Mouse (Mus musculus): ENCODE measurements around the gene Gsdma3. TPM values are rescaled to one million over a fixed set of nuclear protein-coding genes. Genes with fewer than 3 reads are reported as not detected.

Gsdma3 gene
- not detected in 2 replicates for polyA plus RNA-seq (2012; ENCODE audit: low replicate concordance)

GRCm38 (mm10) chr11:98625611-98626410, at the start of gene Gsdma3, which contains the start of gene Gm12355:
Gsdma3 (plus strand) TSS chr11:98626360.
Gm12355 (minus strand) TSS chr11:98625661.

GRCm38 (mm10) chr11:98586892-98587563, 39.1 kb upstream of the Gsdma3 start, which contains the start of gene Ormdl3:
Ormdl3 (minus strand) TSS chr11:98587368.

GRCm38 (mm10) chr11:98597991-98598390, 28.2 kb upstream of the Gsdma3 start, which contains the start of gene Lrrc3c:
Lrrc3c (plus strand) TSS chr11:98598291.

GRCm38 (mm10) chr11:98646459-98646858, 20.3 kb downstream of the Gsdma3 start, which contains the start of gene Gsdma2:
Gsdma2 (plus strand) TSS chr11:98646759.

GRCm38 (mm10) chr11:98664091-98664490, 37.9 kb downstream of the Gsdma3 start, which contains the start of gene Gsdma:
Gsdma (plus strand) TSS chr11:98664351.

GRCm38 (mm10) chr11:98681786-98682745, 55.9 kb downstream of the Gsdma3 start, which contains the start of gene Psmd3:
Psmd3 (plus strand) TSS chr11:98682554.

Other genes starting within 250 kb of the Gsdma3 start
- gene Tcap, start 242.5 kb upstream of the Gsdma3 start, polyA plus RNA-seq (2012; ENCODE audit: low replicate concordance), result 0.20 and 0.59 TPM in 2 replicates
- not detected in 2 replicates for gene Pnmt, start 239.9 kb upstream of the Gsdma3 start, polyA plus RNA-seq (2012; ENCODE audit: low replicate concordance)
- gene Pgap3, start 225.9 kb upstream of the Gsdma3 start, polyA plus RNA-seq (2012; ENCODE audit: low replicate concordance), result 15.6 and 23.8 TPM in 2 replicates
- 2.3 and 2.6 TPM in 2 replicates for gene Erbb2, start 213.9 kb upstream of the Gsdma3 start, polyA plus RNA-seq (2012; ENCODE audit: low replicate concordance)
- 41.8 and 65.2 TPM in 2 replicates for gene Mien1, start 187.4 kb upstream of the Gsdma3 start, polyA plus RNA-seq (2012; ENCODE audit: low replicate concordance)
- gene Grb7, start 180.0 kb upstream of the Gsdma3 start, polyA plus RNA-seq (2012; ENCODE audit: low replicate concordance), result 2.9 and 3.1 TPM in 2 replicates
- gene Ikzf3, start 80.3 kb upstream of the Gsdma3 start, polyA plus RNA-seq (2012; ENCODE audit: low replicate concordance), result 71.3 and 78.4 TPM in 2 replicates
- 0.86 and 2.4 TPM in 2 replicates for gene Zpbp2, start 75.3 kb upstream of the Gsdma3 start, polyA plus RNA-seq (2012; ENCODE audit: low replicate concordance)
- gene Ormdl3, start 39.0 kb upstream of the Gsdma3 start, polyA plus RNA-seq (2012; ENCODE audit: low replicate concordance), result 33.4 and 47.2 TPM in 2 replicates
- not detected in 2 replicates for gene Lrrc3c, start 28.1 kb upstream of the Gsdma3 start, polyA plus RNA-seq (2012; ENCODE audit: low replicate concordance)
- gene Gm12355, start 699 bp upstream of the Gsdma3 start, polyA plus RNA-seq (2012; ENCODE audit: low replicate concordance), result not detected in 2 replicates
- not detected in 2 replicates for gene Gsdma2, start 20.4 kb downstream of the Gsdma3 start, polyA plus RNA-seq (2012; ENCODE audit: low replicate concordance)
- 0.04 TPM in 1 of 2 replicates, not detected in the other for gene Gsdma, start 38.0 kb downstream of the Gsdma3 start, polyA plus RNA-seq (2012; ENCODE audit: low replicate concordance)
- gene Psmd3, start 56.2 kb downstream of the Gsdma3 start, polyA plus RNA-seq (2012; ENCODE audit: low replicate concordance), result 81.9 and 109 TPM in 2 replicates
- gene Csf3, start 74.9 kb downstream of the Gsdma3 start, polyA plus RNA-seq (2012; ENCODE audit: low replicate concordance), result 0.15 TPM in 1 of 2 replicates, not detected in the other
- gene Med24, start 103.1 kb downstream of the Gsdma3 start, polyA plus RNA-seq (2012; ENCODE audit: low replicate concordance), result 71.6 and 109 TPM in 2 replicates
- gene Thra, start 114.3 kb downstream of the Gsdma3 start, polyA plus RNA-seq (2012; ENCODE audit: low replicate concordance), result 14.2 and 27.2 TPM in 2 replicates
- 4.5 and 4.7 TPM in 2 replicates for gene Nr1d1, start 149.0 kb downstream of the Gsdma3 start, polyA plus RNA-seq (2012; ENCODE audit: low replicate concordance)
- gene Msl1, start 169.2 kb downstream of the Gsdma3 start, polyA plus RNA-seq (2012; ENCODE audit: low replicate concordance), result 57.1 and 163 TPM in 2 replicates
- gene Casc3, start 178.5 kb downstream of the Gsdma3 start, polyA plus RNA-seq (2012; ENCODE audit: low replicate concordance), result 42.9 and 45.2 TPM in 2 replicates
- 1.3 and 3.6 TPM in 2 replicates for gene Rapgefl1, start 210.4 kb downstream of the Gsdma3 start, polyA plus RNA-seq (2012; ENCODE audit: low replicate concordance)
- gene Wipf2, start 237.3 kb downstream of the Gsdma3 start, polyA plus RNA-seq (2012; ENCODE audit: low replicate concordance), result 50.0 and 56.4 TPM in 2 replicates